Mouse (Mus musculus): ENCODE results near the gene Hivep3. TPM values are rescaled to one million over a fixed set of nuclear protein-coding genes. Genes with fewer than 3 reads are reported as not detected.

Gene Hivep3
- polyA plus RNA-seq, 1 experiment from 2014 or later, result 21.0 TPM

DNA sequence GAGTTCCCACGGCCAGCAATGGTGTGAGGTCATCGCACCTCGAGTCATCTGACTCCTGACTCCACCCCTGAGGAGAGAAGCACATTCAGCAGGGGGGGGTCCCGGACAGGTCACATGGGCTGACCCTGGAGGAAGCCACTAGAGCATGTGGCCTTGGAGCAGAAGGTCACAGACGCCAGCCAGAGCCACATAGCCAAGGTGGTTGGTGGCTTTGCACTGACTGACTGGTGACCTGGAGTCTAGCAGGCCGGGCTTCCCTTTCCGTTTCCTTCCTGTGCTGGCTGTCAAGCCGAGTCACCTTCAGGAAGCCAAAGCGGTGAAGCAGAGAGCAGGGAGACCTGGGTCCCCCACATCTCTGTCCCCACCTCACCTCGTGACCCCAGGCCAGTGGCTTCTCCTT, 278.2 kb downstream of the Hivep3 start:
- Histone ChIP-seq H3K27me3 (replicated peaks) (no peaks in the 10 kb centered on the region), H3K27ac (replicated peaks) (no peak overlapping the region), H3K9me3 (replicated peaks) (no peaks in the 10 kb centered on the region), H3K4me1 (no peaks in the 10 kb centered on the region; the same call in 1 of the 2 replicates), H3K9ac (replicated peaks) (no peak overlapping the region), H3K4me2 (no peak overlapping the region), H3K4me3 (replicated peaks) (no peak overlapping the region), H3K36me3 (no peaks in the 10 kb centered on the region)
- 73% methylated on average over 10 of the region's 10 CpGs for WGBS
- ATAC-seq (ENCODE audit: low FRiP score), result no peak

DNA sequence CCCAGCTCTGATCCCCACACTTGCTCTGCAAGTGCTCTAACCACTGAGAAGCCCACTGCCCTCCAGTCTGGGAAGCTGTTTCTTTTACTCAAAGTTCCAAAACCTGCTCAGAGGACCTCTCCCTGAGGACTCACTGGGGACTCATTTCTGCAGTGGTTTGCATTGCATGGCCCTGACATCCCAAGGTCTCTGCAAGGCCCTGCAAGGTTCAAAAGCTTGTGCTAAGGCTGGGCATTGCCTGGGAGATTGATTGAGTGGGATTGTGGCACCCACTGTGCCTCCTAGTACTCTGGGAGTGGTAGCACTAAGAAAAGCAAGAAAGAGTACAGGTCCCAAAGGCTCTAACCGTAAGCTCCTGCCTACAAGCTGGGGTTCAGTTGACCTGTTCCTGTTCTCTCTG, 279.3 kb downstream of the Hivep3 start:
- H3K9ac ChIP-seq (replicated peaks), result no peak overlapping the region
- H3K9me3 ChIP-seq (replicated peaks), result no peaks in the 10 kb centered on the region
- no peaks in the 10 kb centered on the region; the same call in 1 of the 2 replicates for H3K4me1 ChIP-seq
- WGBS, result 79% methylated on average over 1 of the region's 1 CpGs
- H3K27ac ChIP-seq (replicated peaks), result no peak overlapping the region
- H3K4me3 ChIP-seq (replicated peaks), result no peak overlapping the region
- H3K4me2 ChIP-seq, result no peak overlapping the region
- H3K27me3 ChIP-seq (replicated peaks), result no peaks in the 10 kb centered on the region
- no peak for ATAC-seq (ENCODE audit: low FRiP score)
- H3K36me3 ChIP-seq, result no peaks in the 10 kb centered on the region

DNA sequence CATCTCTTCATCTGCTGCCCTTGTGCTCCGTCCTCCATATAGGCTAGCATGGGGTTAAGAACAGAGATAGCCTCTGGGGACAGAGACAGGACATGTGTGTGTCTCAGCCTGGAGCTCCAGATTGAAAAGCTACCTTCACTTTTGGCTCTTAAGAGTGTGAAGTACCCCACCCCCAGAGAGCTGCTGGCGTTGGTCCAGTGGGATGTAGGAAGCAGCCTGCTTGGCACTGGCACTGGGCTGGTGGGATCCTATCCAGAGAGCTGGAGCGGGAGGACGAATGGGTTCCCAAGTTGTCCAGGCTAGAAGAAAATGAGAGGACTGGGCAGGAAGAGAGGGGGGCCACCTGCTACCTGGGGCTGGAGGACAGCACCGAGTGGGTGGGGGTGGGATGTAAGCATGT, 284.8 kb downstream of the Hivep3 start:
- no peak overlapping the region for H3K9ac ChIP-seq (replicated peaks)
- H3K9me3 ChIP-seq (replicated peaks), result no peaks in the 10 kb centered on the region
- 71% methylated on average over 5 of the region's 5 CpGs for WGBS
- no peaks in the 10 kb centered on the region for H3K36me3 ChIP-seq
- no peak overlapping the region for H3K27ac ChIP-seq (replicated peaks)
- H3K4me2 ChIP-seq, result no peak overlapping the region
- H3K4me3 ChIP-seq (replicated peaks), result no peak overlapping the region
- H3K27me3 ChIP-seq (replicated peaks), result no peaks in the 10 kb centered on the region
- H3K4me1 ChIP-seq, result no peaks in the 10 kb centered on the region
- ATAC-seq (ENCODE audit: low FRiP score), result no peak

- WGBS, result 69% methylated on average over 3 of the region's 3 CpGs
- ATAC-seq (ENCODE audit: low FRiP score), result no peak
- Histone ChIP-seq H3K27ac (replicated peaks) (no peak overlapping the region), H3K27me3 (replicated peaks) (no peaks in the 10 kb centered on the region), H3K9me3 (replicated peaks) (no peaks in the 10 kb centered on the region), H3K4me2 (no peak overlapping the region), H3K36me3 (no peaks in the 10 kb centered on the region), H3K9ac (replicated peaks) (no peak overlapping the region), H3K4me1 (peaks cover 7% of the 10 kb centered on the region), H3K4me3 (replicated peaks) (no peak overlapping the region)
These were observed 288.8 kb downstream of the Hivep3 start for GRCm38 (mm10) chr4:120022392-120022791.

DNA sequence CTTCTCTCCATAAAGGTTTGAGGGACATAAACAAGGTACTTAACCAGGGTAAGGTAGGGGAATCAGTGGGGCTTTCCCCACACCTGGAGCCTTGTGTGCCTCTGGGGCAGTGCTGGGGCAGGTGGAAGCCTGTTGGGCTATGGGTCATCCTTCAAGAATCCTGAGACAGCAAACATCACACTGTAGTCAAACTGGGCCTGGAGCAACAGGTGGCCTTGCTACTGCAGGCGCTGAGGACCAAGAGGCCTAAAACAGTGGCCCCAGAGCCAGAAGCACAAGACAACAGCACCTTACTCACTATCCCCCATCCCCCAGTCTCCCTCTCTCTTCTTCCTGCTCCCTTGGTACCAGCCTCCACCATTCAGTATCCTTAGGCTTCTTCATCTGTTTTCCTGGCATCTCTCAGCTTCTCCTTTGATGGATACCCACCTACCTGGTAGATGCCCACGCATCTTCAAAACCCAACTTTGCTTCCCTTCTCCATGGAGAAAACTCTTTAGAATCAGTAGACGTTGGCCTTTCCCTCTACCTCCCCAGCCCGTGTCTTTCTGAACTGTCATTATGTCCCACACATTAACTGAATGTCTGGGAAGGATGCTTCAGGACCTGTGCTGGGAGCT, 289.7 kb downstream of the Hivep3 start:
- Histone ChIP-seq H3K4me3 (replicated peaks) (no peak overlapping the region), H3K27ac (replicated peaks) (no peak overlapping the region), H3K9ac (replicated peaks) (no peak overlapping the region), H3K27me3 (replicated peaks) (no peaks in the 10 kb centered on the region), H3K36me3 (no peaks in the 10 kb centered on the region), H3K4me2 (no peak overlapping the region), H3K4me1 (peaks cover 7% of the 10 kb centered on the region), H3K9me3 (replicated peaks) (no peaks in the 10 kb centered on the region)
- no peak for ATAC-seq (ENCODE audit: low FRiP score)
- WGBS, result 92% methylated on average over 4 of the region's 4 CpGs

DNA sequence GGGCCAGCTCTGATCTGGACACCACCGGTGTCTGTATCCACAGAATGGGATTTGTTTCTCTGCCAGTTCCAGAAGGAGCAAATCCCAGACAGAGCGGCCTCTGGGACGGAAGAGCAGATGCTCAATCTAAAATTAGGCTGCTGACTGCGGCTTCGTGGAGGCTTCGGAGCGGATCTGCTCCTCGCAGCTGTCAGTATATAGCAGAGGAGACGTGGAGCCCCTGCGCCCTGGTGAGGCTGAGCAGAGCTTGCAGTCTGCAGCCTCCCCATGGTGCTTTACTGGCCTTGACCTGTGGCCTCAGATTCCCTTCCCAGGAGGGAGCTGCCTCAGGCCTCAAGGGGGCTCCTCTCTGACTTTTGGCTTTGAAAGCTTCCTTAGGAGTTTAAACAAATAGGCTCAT, 290.5 kb downstream of the Hivep3 start:
- 54% methylated on average over 10 of the region's 10 CpGs for WGBS
- H3K4me2 ChIP-seq, result no peak overlapping the region
- no peak for ATAC-seq (ENCODE audit: low FRiP score)
- H3K36me3 ChIP-seq, result no peaks in the 10 kb centered on the region
- H3K4me1 ChIP-seq, result peaks cover 7% of the 10 kb centered on the region
- no peaks in the 10 kb centered on the region for H3K9me3 ChIP-seq (replicated peaks)
- H3K4me3 ChIP-seq (replicated peaks), result no peak overlapping the region
- no peak overlapping the region for H3K9ac ChIP-seq (replicated peaks)
- H3K27ac ChIP-seq (replicated peaks), result 0 out of 2 replicates have a peak overlapping the region, but pooled peaks have one; percentile 28
- H3K27me3 ChIP-seq (replicated peaks), result no peaks in the 10 kb centered on the region

GRCm38 (mm10) chr4:120027671-120028070, 294.1 kb downstream of the Hivep3 start:
- 96% methylated on average over 1 of the region's 1 CpGs for WGBS
- H3K9ac ChIP-seq (replicated peaks), result no peak overlapping the region
- H3K4me2 ChIP-seq, result no peak overlapping the region
- no peak overlapping the region for H3K4me3 ChIP-seq (replicated peaks)
- H3K27ac ChIP-seq (replicated peaks), result no peak overlapping the region
- H3K4me1 ChIP-seq, result peaks cover 13% of the 10 kb centered on the region
- ATAC-seq (ENCODE audit: low FRiP score), result no peak
- no peaks in the 10 kb centered on the region for H3K36me3 ChIP-seq
- peaks cover 23% of the 10 kb centered on the region for H3K27me3 ChIP-seq (replicated peaks)
- no peaks in the 10 kb centered on the region for H3K9me3 ChIP-seq (replicated peaks)

DNA sequence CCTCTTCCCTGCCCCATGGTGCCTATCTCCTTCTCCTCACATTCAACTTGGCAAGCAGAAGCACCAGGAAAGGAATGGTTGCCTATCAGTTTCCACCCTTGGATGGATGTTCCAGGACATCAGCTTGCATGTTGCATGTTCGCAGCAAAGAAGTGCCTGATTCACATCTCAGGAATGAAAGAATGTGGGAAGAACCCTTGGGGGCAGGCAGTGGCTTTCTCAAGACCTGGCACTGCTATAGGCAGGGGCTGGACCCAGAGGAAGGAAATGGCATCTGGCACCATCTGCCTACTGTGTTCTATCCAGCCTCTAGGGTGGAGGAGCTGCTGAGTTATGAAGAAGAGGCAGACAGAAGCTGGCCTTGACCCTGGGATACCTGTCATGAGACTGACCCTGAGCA, 296.4 kb downstream of the Hivep3 start:
- 79% methylated on average over 1 of the region's 1 CpGs for WGBS
- Histone ChIP-seq H3K4me2 (no peak overlapping the region), H3K4me1 (peaks cover 17% of the 10 kb centered on the region), H3K36me3 (no peaks in the 10 kb centered on the region), H3K27ac (replicated peaks) (no peak overlapping the region), H3K4me3 (replicated peaks) (no peak overlapping the region), H3K27me3 (replicated peaks) (peaks cover 38% of the 10 kb centered on the region), H3K9ac (replicated peaks) (no peak overlapping the region), H3K9me3 (replicated peaks) (no peaks in the 10 kb centered on the region)
- no peak for ATAC-seq (ENCODE audit: low FRiP score)

- H3K4me3 ChIP-seq (replicated peaks), result peak overlapping the region; percentile 66
- no peaks in the 10 kb centered on the region for H3K36me3 ChIP-seq
- H3K9ac ChIP-seq (replicated peaks), result peak overlapping the region; percentile 67
- H3K27ac ChIP-seq (replicated peaks), result peak overlapping the region; percentile 76
- peaks cover 52% of the 10 kb centered on the region for H3K27me3 ChIP-seq (replicated peaks)
- no peaks in the 10 kb centered on the region for H3K9me3 ChIP-seq (replicated peaks)
- peak; percentile 80 for ATAC-seq (ENCODE audit: low FRiP score)
- under 1% methylated on average over 65 of the region's 70 CpGs for WGBS
- peak overlapping the region; percentile 95 for H3K4me2 ChIP-seq
- peaks cover 21% of the 10 kb centered on the region for H3K4me1 ChIP-seq
These were observed 298.9 kb downstream of the Hivep3 start for GRCm38 (mm10) chr4:120032320-120032983.

- Histone ChIP-seq H3K4me1 (peaks cover 21% of the 10 kb centered on the region), H3K27ac (replicated peaks) (peak overlapping the region; percentile 76), H3K4me3 (replicated peaks) (peak overlapping the region; percentile 66), H3K4me2 (peak overlapping the region; percentile 95), H3K9me3 (replicated peaks) (no peaks in the 10 kb centered on the region), H3K9ac (replicated peaks) (peak overlapping the region; percentile 67), H3K36me3 (no peaks in the 10 kb centered on the region), H3K27me3 (replicated peaks) (peaks cover 52% of the 10 kb centered on the region)
- under 1% methylated on average over 38 of the region's 38 CpGs for WGBS
- peak; percentile 69; the same call in 1 of the 2 replicates for ATAC-seq (ENCODE audit: low FRiP score)
These were observed 299.4 kb downstream of the Hivep3 start for GRCm38 (mm10) chr4:120032984-120033355.

- peaks cover 21% of the 10 kb centered on the region for H3K4me1 ChIP-seq
- H3K27ac ChIP-seq (replicated peaks), result no peak overlapping the region
- H3K4me2 ChIP-seq, result no peak overlapping the region
- no peaks in the 10 kb centered on the region for H3K36me3 ChIP-seq
- WGBS, result 84% methylated on average over 4 of the region's 4 CpGs
- 0 out of 2 replicates have a peak overlapping the region, but pooled peaks have one; percentile 5 for H3K9ac ChIP-seq (replicated peaks)
- ATAC-seq (ENCODE audit: low FRiP score), result no peak
- H3K9me3 ChIP-seq (replicated peaks), result no peaks in the 10 kb centered on the region
- no peak overlapping the region for H3K4me3 ChIP-seq (replicated peaks)
- peaks cover 40% of the 10 kb centered on the region for H3K27me3 ChIP-seq (replicated peaks)
These were observed 302.7 kb downstream of the Hivep3 start for GRCm38 (mm10) chr4:120036294-120036693.

- Histone ChIP-seq H3K4me3 (replicated peaks) (no peak overlapping the region), H3K36me3 (no peaks in the 10 kb centered on the region), H3K27ac (replicated peaks) (no peak overlapping the region), H3K27me3 (replicated peaks) (peaks cover 33% of the 10 kb centered on the region), H3K4me2 (no peak overlapping the region), H3K4me1 (peaks cover 19% of the 10 kb centered on the region), H3K9me3 (replicated peaks) (no peaks in the 10 kb centered on the region), H3K9ac (replicated peaks) (no peak overlapping the region)
- no peak for ATAC-seq (ENCODE audit: low FRiP score)
- WGBS, result 53% methylated on average over 7 of the region's 7 CpGs
These were observed 303.4 kb downstream of the Hivep3 start for GRCm38 (mm10) chr4:120037007-120037406.
